ENCODE assay signal across 8 mouse cellular contexts in genomic region chr3:107939403-107939802, GRCm38 (mm10). TPM values are rescaled to one million over a fixed set of nuclear protein-coding genes. Genes with fewer than 3 reads are reported as not detected.
A peak's percentile ranks its signal among the peaks of the same experiment; 100 is the strongest.
DNase-seq lines count a peak whose midpoint lies in the region; ATAC-seq and TF ChIP-seq lines count a peak whose summit lies in the region.

No protein-coding gene starts in this region.

- peaks cover 8% of the 10 kb centered on the region for H3K4me1 ChIP-seq in heart, embryonic 11.5 days (ENCODE audit: control insufficient read depth, insufficient read depth, low read length)
- H3K4me1 ChIP-seq in embryonic facial prominence, embryonic 14.5 days (ENCODE audit: control insufficient read depth, insufficient read depth, low read length) = no peaks in the 10 kb centered on the region
- H3K4me1 ChIP-seq in midbrain, embryonic 14.5 days (ENCODE audit: control insufficient read depth, insufficient read depth, low read length) = 0 out of 2 replicates have a peak, but pooled peaks cover 4% of the 10 kb centered on the region
- peaks cover 2% of the 10 kb centered on the region; the same call in 1 of the 2 replicates for H3K4me1 ChIP-seq in testis, adult 2 months (ENCODE audit: control insufficient read depth, insufficient read depth, low read length)

- H3K9me3 ChIP-seq in heart, embryonic 11.5 days (replicated peaks; ENCODE audit: control insufficient read depth, low read length) = no peaks in the 10 kb centered on the region
- no peaks in the 10 kb centered on the region for H3K9me3 ChIP-seq in embryonic facial prominence, embryonic 14.5 days (ENCODE audit: control insufficient read depth, low read length)
- H3K9me3 ChIP-seq in midbrain, embryonic 14.5 days (ENCODE audit: control insufficient read depth, low read length) = no peaks in the 10 kb centered on the region

- WGBS in heart, embryonic 11.5 days (ENCODE audit: insufficient replicate concordance) = 44% methylated on average over 3 of the region's 3 CpGs
- 47% methylated on average over 3 of the region's 3 CpGs for WGBS in embryonic facial prominence, embryonic 14.5 days
- WGBS in midbrain, embryonic 14.5 days = 57% methylated on average over 3 of the region's 3 CpGs

- no peak overlapping the region for H3K27ac ChIP-seq in heart, embryonic 11.5 days (ENCODE audit: low read depth, low read length)
- no peak overlapping the region for H3K27ac ChIP-seq in embryonic facial prominence, embryonic 14.5 days (replicated peaks; ENCODE audit: low read depth, low read length)
- no peak overlapping the region for H3K27ac ChIP-seq in midbrain, embryonic 14.5 days (replicated peaks; ENCODE audit: low read depth, low read length)
- peak overlapping the region; percentile 86 for H3K27ac ChIP-seq in testis, adult 2 months (ENCODE audit: control insufficient read depth, insufficient read depth, low read depth, low read length)

- no peak for ATAC-seq in heart, embryonic 11.5 days (replicated peaks; ENCODE audit: insufficient number of reproducible peaks, low FRiP score, low TSS enrichment)
- ATAC-seq in embryonic facial prominence, embryonic 14.5 days (ENCODE audit: low read depth) = peak; percentile 31; the same call in 1 of the 2 replicates
- no peak for ATAC-seq in midbrain, embryonic 14.5 days (ENCODE audit: low FRiP score, low TSS enrichment)

- no peaks in the 10 kb centered on the region for H3K27me3 ChIP-seq in heart, embryonic 11.5 days (ENCODE audit: control insufficient read depth, insufficient read depth, low read length)
- H3K27me3 ChIP-seq in embryonic facial prominence, embryonic 14.5 days (replicated peaks; ENCODE audit: control insufficient read depth, insufficient read depth, low read length) = no peaks in the 10 kb centered on the region
- H3K27me3 ChIP-seq in midbrain, embryonic 14.5 days (ENCODE audit: control insufficient read depth, insufficient read depth, low read length) = no peaks in the 10 kb centered on the region
- H3K27me3 ChIP-seq in testis, adult 2 months (ENCODE audit: control insufficient read depth, insufficient read depth, low read length) = no peaks in the 10 kb centered on the region

- no peak overlapping the region for H3K4me3 ChIP-seq in heart, embryonic 11.5 days (ENCODE audit: low read depth, low read length)
- H3K4me3 ChIP-seq in embryonic facial prominence, embryonic 14.5 days (ENCODE audit: low read depth, low read length) = no peak overlapping the region
- no peak overlapping the region for H3K4me3 ChIP-seq in midbrain, embryonic 14.5 days (replicated peaks; ENCODE audit: low read depth, low read length)
- H3K4me3 ChIP-seq in testis, adult 2 months (ENCODE audit: control insufficient read depth, low read depth, low read length) = no peak overlapping the region

- peak; percentile 93 for TF ChIP-seq CTCF in testis, adult 2 months (IDR thresholded peaks at IDR 0.05; ENCODE audit: control insufficient read depth, insufficient read depth, insufficient replicate concordance, low read depth, low read length)

- peak; percentile 88 to 89 for DNase-seq in heart, adult 18-20 months
- peak; percentile 35 to 54 for DNase-seq in adrenal gland, postnatal 4 days (ENCODE audit: low spot score in 2 of 2)
- DNase-seq in embryonic facial prominence, embryonic 14.5 days (ENCODE audit: low spot score) = peak; percentile 56
- peak; percentile 81 for DNase-seq in heart, postnatal 4 days
- peak; percentile 45 to 56 for DNase-seq in left cerebral cortex, postnatal 25 days (ENCODE audit: low spot score in 2 of 2)
- peak; percentile 45 for DNase-seq in midbrain, embryonic 14.5 days

- H3K4me2 ChIP-seq in heart, embryonic 11.5 days = no peak overlapping the region
- no peak overlapping the region for H3K4me2 ChIP-seq in embryonic facial prominence, embryonic 14.5 days (ENCODE audit: low read depth, low read length)
- no peak overlapping the region for H3K4me2 ChIP-seq in midbrain, embryonic 14.5 days (ENCODE audit: low read length)

- intact Hi-C loops in left cerebral cortex, postnatal 25 days (cut with DNase I) = no loop called here

- no peak overlapping the region for H3K9ac ChIP-seq in heart, embryonic 11.5 days (ENCODE audit: low read depth, low read length)
- H3K9ac ChIP-seq in embryonic facial prominence, embryonic 14.5 days (ENCODE audit: low read depth, low read length) = no peak overlapping the region
- H3K9ac ChIP-seq in midbrain, embryonic 14.5 days (replicated peaks; ENCODE audit: low read length) = no peak overlapping the region

- no peak for TF ChIP-seq POLR2A in testis, adult 2 months (IDR thresholded peaks at IDR 0.05; ENCODE audit: control insufficient read depth, low read depth, low read length)

- no peaks in the 10 kb centered on the region for H3K36me3 ChIP-seq in heart, embryonic 11.5 days (ENCODE audit: control insufficient read depth, insufficient read depth, low read length)
- H3K36me3 ChIP-seq in embryonic facial prominence, embryonic 14.5 days (ENCODE audit: control insufficient read depth, insufficient read depth, low read length) = no peaks in the 10 kb centered on the region
- H3K36me3 ChIP-seq in midbrain, embryonic 14.5 days (ENCODE audit: control insufficient read depth, insufficient read depth, low read length) = no peaks in the 10 kb centered on the region
- H3K36me3 ChIP-seq in testis, adult 2 months (ENCODE audit: control insufficient read depth, insufficient read depth, low read length) = no peaks in the 10 kb centered on the region

RNA-seq across cellular contexts. Expression of gene Gstm6, which starts 4.1 kb away (rescaled TPM):
- total RNA-seq in heart, adult 18-20 months (2021) = 1 to 10 TPM; 4.3 to 4.9 TPM
- 11.7 TPM in 2 replicates for polyA plus RNA-seq in heart, embryonic 11.5 days (2014; fragmentation: Nextera tagmentation; extraction: Ambion mirVana)
- 10 to 100 TPM in 1 of 2 experiments, 1 to 10 TPM in 1; 9.0 to 11.0 TPM for total RNA-seq in adrenal gland, postnatal 4 days (2021)
- 7.5 and 7.7 TPM in 2 replicates for polyA plus RNA-seq in embryonic facial prominence, embryonic 14.5 days (2014; fragmentation: Nextera tagmentation; extraction: Ambion mirVana)
- 1 to 10 TPM; 4.1 to 4.5 TPM for total RNA-seq in heart, postnatal 4 days (2021)
- 1 to 10 TPM; 4.0 to 5.0 TPM for total RNA-seq in left cerebral cortex, postnatal 25 days (2021)
- 13.3 and 14.4 TPM in 2 replicates for polyA plus RNA-seq in midbrain, embryonic 14.5 days (2014; fragmentation: Nextera tagmentation; extraction: Ambion mirVana)
- polyA plus RNA-seq in testis, adult 2 months (2012; rRNA removed) = 59.3 and 78.5 TPM in 2 replicates

RNA-seq across cellular contexts. Expression of gene Gstm7, which starts 7.8 kb away (rescaled TPM):
- total RNA-seq in heart, adult 18-20 months (2021) = 10 to 100 TPM; 69.7 to 92.0 TPM
- 17.2 and 20.3 TPM in 2 replicates for polyA plus RNA-seq in heart, embryonic 11.5 days (2014; fragmentation: Nextera tagmentation; extraction: Ambion mirVana)
- 10 to 100 TPM; 68.4 to 78.5 TPM for total RNA-seq in adrenal gland, postnatal 4 days (2021)
- polyA plus RNA-seq in embryonic facial prominence, embryonic 14.5 days (2014; fragmentation: Nextera tagmentation; extraction: Ambion mirVana) = 13.9 and 15.2 TPM in 2 replicates
- total RNA-seq in heart, postnatal 4 days (2021) = 10 to 100 TPM; 23.0 to 23.2 TPM
- 10 to 100 TPM; 89.9 to 93.5 TPM for total RNA-seq in left cerebral cortex, postnatal 25 days (2021)
- polyA plus RNA-seq in midbrain, embryonic 14.5 days (2014; fragmentation: Nextera tagmentation; extraction: Ambion mirVana) = 83.0 and 85.0 TPM in 2 replicates
- 85.5 and 86.7 TPM in 2 replicates for polyA plus RNA-seq in testis, adult 2 months (2012; rRNA removed)

RNA-seq across cellular contexts. Expression of gene Gstm3, which starts 29.7 kb away (rescaled TPM):
- total RNA-seq in heart, adult 18-20 months (2021) = not detected
- 0.13 TPM in 1 of 2 replicates, not detected in the other for polyA plus RNA-seq in heart, embryonic 11.5 days (2014; fragmentation: Nextera tagmentation; extraction: Ambion mirVana)
- under 1 TPM in 1 of 2 experiments, not detected in 1; 0.31 TPM for total RNA-seq in adrenal gland, postnatal 4 days (2021)
- polyA plus RNA-seq in embryonic facial prominence, embryonic 14.5 days (2014; fragmentation: Nextera tagmentation; extraction: Ambion mirVana) = 0.17 TPM in 1 of 2 replicates, not detected in the other
- total RNA-seq in heart, postnatal 4 days (2021) = not detected
- total RNA-seq in left cerebral cortex, postnatal 25 days (2021) = not detected
- not detected in 2 replicates for polyA plus RNA-seq in midbrain, embryonic 14.5 days (2014; fragmentation: Nextera tagmentation; extraction: Ambion mirVana)
- 0.19 TPM in 1 of 2 replicates, not detected in the other for polyA plus RNA-seq in testis, adult 2 months (2012; rRNA removed)

RNA-seq across cellular contexts. Expression of gene Gstm5, which starts 43.8 kb away (rescaled TPM):
- 10 to 100 TPM; 51.3 to 56.7 TPM for total RNA-seq in heart, adult 18-20 months (2021)
- polyA plus RNA-seq in heart, embryonic 11.5 days (2014; fragmentation: Nextera tagmentation; extraction: Ambion mirVana) = 131 TPM in 2 replicates
- total RNA-seq in adrenal gland, postnatal 4 days (2021) = 10 to 100 TPM; 39.7 to 41.1 TPM
- 226 and 261 TPM in 2 replicates for polyA plus RNA-seq in embryonic facial prominence, embryonic 14.5 days (2014; fragmentation: Nextera tagmentation; extraction: Ambion mirVana)
- 10 to 100 TPM; 48.2 to 50.6 TPM for total RNA-seq in heart, postnatal 4 days (2021)
- total RNA-seq in left cerebral cortex, postnatal 25 days (2021) = 100 to 1,000 TPM; 234 to 260 TPM
- polyA plus RNA-seq in midbrain, embryonic 14.5 days (2014; fragmentation: Nextera tagmentation; extraction: Ambion mirVana) = 245 and 277 TPM in 2 replicates
- polyA plus RNA-seq in testis, adult 2 months (2012; rRNA removed) = 2,841 and 3,160 TPM in 2 replicates

RNA-seq across cellular contexts. Expression of gene Gstm2, which starts 46.9 kb away (rescaled TPM):
- 100 to 1,000 TPM; 204 to 244 TPM for total RNA-seq in heart, adult 18-20 months (2021)
- polyA plus RNA-seq in heart, embryonic 11.5 days (2014; fragmentation: Nextera tagmentation; extraction: Ambion mirVana) = 52.0 and 57.5 TPM in 2 replicates
- total RNA-seq in adrenal gland, postnatal 4 days (2021) = 100 to 1,000 TPM; 134 to 153 TPM
- 60.5 and 64.7 TPM in 2 replicates for polyA plus RNA-seq in embryonic facial prominence, embryonic 14.5 days (2014; fragmentation: Nextera tagmentation; extraction: Ambion mirVana)
- total RNA-seq in heart, postnatal 4 days (2021) = 10 to 100 TPM; 43.2 to 43.6 TPM
- total RNA-seq in left cerebral cortex, postnatal 25 days (2021) = 1 to 10 TPM; 3.1 to 4.3 TPM
- polyA plus RNA-seq in midbrain, embryonic 14.5 days (2014; fragmentation: Nextera tagmentation; extraction: Ambion mirVana) = 1.4 and 6.2 TPM in 2 replicates
- polyA plus RNA-seq in testis, adult 2 months (2012; rRNA removed) = 246 and 344 TPM in 2 replicates
